19 mouse cellular contexts compared by ENCODE assay signal in genomic region chr4:139797344-139797743, GRCm38 (mm10). TPM values are rescaled to one million over a fixed set of nuclear protein-coding genes. Genes with fewer than 3 reads are reported as not detected.
DNase-seq lines count a peak whose midpoint lies in the region; ATAC-seq lines count a peak whose summit lies in the region.
"Had no signal": no experiment of that assay in that cellular context is flagged by ENCODE, and none has a peak within 500 bp of the region (broad histone marks: within the 10 kb centered on the region; RNA-seq: fewer than 3 reads in every experiment).

No protein-coding gene starts in this region.

- 0 out of 2 replicates have a peak, but pooled peaks have one; percentile 46 for ATAC-seq in lung, embryonic 15.5 days (ENCODE audit: borderline replicate concordance, extremely low read depth, low FRiP score, low TSS enrichment)
- peak; percentile 77 for ATAC-seq in embryonic facial prominence, embryonic 14.5 days (ENCODE audit: low read depth)
- ATAC-seq: inflammation-experienced regulatory T-cells, adult 6 months; liver, postnatal 0 days; midbrain, embryonic 16.5 days had no signal

- H3K27me3 ChIP-seq in lung, embryonic 15.5 days = peaks cover 25% of the 10 kb centered on the region; the same call in 1 of the 2 replicates
- 0 out of 2 replicates have a peak, but pooled peaks cover 3% of the 10 kb centered on the region for H3K27me3 ChIP-seq in embryonic facial prominence, embryonic 14.5 days (replicated peaks; ENCODE audit: control insufficient read depth, insufficient read depth, low read length)
- H3K27me3 ChIP-seq in limb, embryonic 10.5 days (ENCODE audit: low read depth, poor library complexity, severe bottlenecking) = peaks cover 97% of the 10 kb centered on the region

- no peak overlapping the region for H3K27ac ChIP-seq in lung, embryonic 15.5 days
- no peak overlapping the region for H3K27ac ChIP-seq in embryonic facial prominence, embryonic 14.5 days (replicated peaks; ENCODE audit: low read depth, low read length)
- peak overlapping the region; percentile 17; the same call in 1 of the 2 replicates for H3K27ac ChIP-seq in limb, embryonic 10.5 days
- H3K27ac ChIP-seq: forebrain, embryonic 12.5 days; left cerebral cortex, adult 2 months; neural tube, embryonic 12.5 days had no signal

- H3K9me3 ChIP-seq in lung, embryonic 15.5 days = no peaks in the 10 kb centered on the region
- no peaks in the 10 kb centered on the region for H3K9me3 ChIP-seq in embryonic facial prominence, embryonic 14.5 days (ENCODE audit: control insufficient read depth, low read length)
- H3K9me3 ChIP-seq in limb, embryonic 10.5 days (replicated peaks) = no peaks in the 10 kb centered on the region
- H3K9me3 ChIP-seq: forebrain, embryonic 12.5 days; neural tube, embryonic 12.5 days had no signal

- no peaks in the 10 kb centered on the region for H3K4me1 ChIP-seq in lung, embryonic 15.5 days
- H3K4me1 ChIP-seq in embryonic facial prominence, embryonic 14.5 days (ENCODE audit: control insufficient read depth, insufficient read depth, low read length) = no peaks in the 10 kb centered on the region
- H3K4me1 ChIP-seq in limb, embryonic 10.5 days = peaks cover 22% of the 10 kb centered on the region

- no peak overlapping the region for H3K4me2 ChIP-seq in lung, embryonic 15.5 days
- H3K4me2 ChIP-seq in embryonic facial prominence, embryonic 14.5 days (ENCODE audit: low read depth, low read length) = no peak overlapping the region
- H3K4me2 ChIP-seq: forebrain, embryonic 12.5 days; heart, embryonic 11.5 days; neural tube, embryonic 12.5 days had no signal

- H3K4me3 ChIP-seq in lung, embryonic 15.5 days = no peak overlapping the region
- H3K4me3 ChIP-seq in embryonic facial prominence, embryonic 14.5 days (ENCODE audit: low read depth, low read length) = no peak overlapping the region
- H3K4me3 ChIP-seq in limb, embryonic 10.5 days = no peak overlapping the region
- H3K4me3 ChIP-seq: forebrain, embryonic 12.5 days; left cerebral cortex, adult 2 months; neural tube, embryonic 12.5 days had no signal

- H3K9ac ChIP-seq in lung, embryonic 15.5 days = no peak overlapping the region
- H3K9ac ChIP-seq in embryonic facial prominence, embryonic 14.5 days (ENCODE audit: low read depth, low read length) = no peak overlapping the region
- H3K9ac ChIP-seq: forebrain, embryonic 12.5 days; liver, postnatal 0 days; neural tube, embryonic 12.5 days had no signal

- 29% methylated on average over 4 of the region's 4 CpGs for WGBS in lung, embryonic 15.5 days
- WGBS in embryonic facial prominence, embryonic 14.5 days = 56% methylated on average over 4 of the region's 4 CpGs
- 50% methylated on average over 4 of the region's 4 CpGs for WGBS in limb, embryonic 10.5 days

- H3K36me3 ChIP-seq in lung, embryonic 15.5 days = no peaks in the 10 kb centered on the region
- H3K36me3 ChIP-seq in embryonic facial prominence, embryonic 14.5 days (ENCODE audit: control insufficient read depth, insufficient read depth, low read length) = no peaks in the 10 kb centered on the region
- H3K36me3 ChIP-seq in limb, embryonic 10.5 days = no peaks in the 10 kb centered on the region
- H3K36me3 ChIP-seq: forebrain, embryonic 12.5 days; neural tube, embryonic 12.5 days had no signal

- no peak for DNase-seq in lung, postnatal 14 days
- peak; percentile 74 for DNase-seq in embryonic facial prominence, embryonic 14.5 days (ENCODE audit: low spot score)
- DNase-seq in limb, embryonic 10.5 days (ENCODE audit: low spot score) = no peak
- peak; percentile 73 for DNase-seq in urinary bladder, postnatal 14 days (ENCODE audit: low spot score)
- DNase-seq in layer of hippocampus, postnatal 25 days (ENCODE audit: extremely low spot score in 1 of 2, low spot score in 1 of 2) = no peak
- DNase-seq in cerebellum, postnatal 14 days = no peak
- DNase-seq: adrenal gland, postnatal 10 days; cerebellum, adult 9-10 months; heart, postnatal 36 days; liver, postnatal 0 days; spleen, adult 18-20 months; thymus, adult 18-20 months had no signal

RNA-seq across cellular contexts. Expression of gene Pax7, which starts 36.0 kb away (rescaled TPM):
- polyA plus RNA-seq in lung, embryonic 15.5 days (2015; fragmentation: Nextera tagmentation; extraction: Ambion mirVana) = 0.02 TPM in 1 of 2 replicates, not detected in the other
- polyA plus RNA-seq in embryonic facial prominence, embryonic 14.5 days (2014; fragmentation: Nextera tagmentation; extraction: Ambion mirVana) = 2.6 TPM in 2 replicates
- 0.11 and 0.14 TPM in 2 replicates for polyA plus RNA-seq in limb, embryonic 10.5 days (2016; fragmentation: Nextera tagmentation; extraction: Ambion mirVana)
- total RNA-seq in layer of hippocampus, postnatal 25 days (2021) = not detected
- total RNA-seq: heart, postnatal 36 days; left cerebral cortex, adult 2 months had no signal
- polyA plus RNA-seq: inflammation-experienced regulatory T-cells, adult 6 months; liver, postnatal 0 days had no signal

Comparison
In these comparisons a context has a peak if more than half of its experiments do, and no peak if none do; other contexts are left out.
1. DNase-seq: peak in embryonic facial prominence, embryonic 14.5 days (single experiment) and urinary bladder, postnatal 14 days (single experiment); none in lung, postnatal 14 days (single experiment), limb, embryonic 10.5 days (single experiment), layer of hippocampus, postnatal 25 days (0 of 2) and cerebellum, postnatal 14 days (0 of 2).